Mouse (Mus musculus) heart, embryonic 11.5 days (tissue): ENCODE data around the gene Catip. TPM values are rescaled to one million over a fixed set of nuclear protein-coding genes. Genes with fewer than 3 reads are reported as not detected.

Experiments
- ATAC-seq: fragments of 200-750 bp; cut with Nextera tagmentation; replicated peaks from 2 replicates; pipeline ENCODE4 v1.8.0; 2017; ENCODE audit warnings: moderate library complexity; ENCODE audit not compliant: insufficient number of reproducible peaks, low FRiP score, low TSS enrichment
- H3K27ac ChIP-seq: fragments of 300-500 bp; sonication (generic); 2 replicates; pipeline ENCODE4 v1.5.1; 2014; ENCODE audit warnings: mild to moderate bottlenecking, low read depth, low read length
- H3K27me3 ChIP-seq: fragments of 300-500 bp; sonication (generic); 2 replicates; pipeline ENCODE4 v1.6.1; 2014; ENCODE audit warnings: mild to moderate bottlenecking, low read length, mixed read lengths; ENCODE audit not compliant: control insufficient read depth, insufficient read depth
- H3K36me3 ChIP-seq: fragments of 300-500 bp; sonication (generic); 2 replicates; pipeline ENCODE4 v1.6.1; 2014; ENCODE audit warnings: mild to moderate bottlenecking, low read length, moderate library complexity, mixed read lengths; ENCODE audit not compliant: control insufficient read depth, insufficient read depth
- H3K4me1 ChIP-seq: fragments of 300-500 bp; sonication (generic); 2 replicates; pipeline ENCODE4 v1.6.1; 2014; ENCODE audit warnings: low read length; ENCODE audit not compliant: control insufficient read depth, insufficient read depth
- H3K4me2 ChIP-seq: fragments of 300-500 bp; sonication (generic); 2 replicates; pipeline ENCODE4 v1.6.1; 2014; ENCODE audit warnings: mild to moderate bottlenecking, moderate library complexity
- H3K4me3 ChIP-seq: fragments of 300-500 bp; sonication (generic); 2 replicates; pipeline ENCODE4 v1.5.1; 2014; ENCODE audit warnings: low read depth, low read length
- H3K9ac ChIP-seq: fragments of 300-500 bp; sonication (generic); 2 replicates; pipeline ENCODE4 v1.6.1; 2014; ENCODE audit warnings: mild to moderate bottlenecking, low read depth, low read length, moderate library complexity
- H3K9me3 ChIP-seq: fragments of 300-500 bp; sonication (generic); replicated peaks from 2 replicates; pipeline ENCODE4 v1.6.1; 2016; ENCODE audit warnings: low read length; ENCODE audit not compliant: control insufficient read depth
- WGBS: fragments of 180-500 bp; shearing (Covaris S2); extraction: QIAGEN DNeasy Blood & Tissue Kit; methylation state at CpG from one replicate; pipeline ENCODE4 v1.1.7; 2014; ENCODE audit not compliant: insufficient replicate concordance; 5-methylcytosine and 5-hydroxymethylcytosine counted together
- polyA plus RNA-seq: library from polyadenylated mRNA; unstranded; fragments of >200 nt; fragmentation: Nextera tagmentation; extraction: Ambion mirVana; gene quantifications from 2 replicates; pipeline ENCODE4 v1.2.1, GENCODE M21; 2014

The Catip gene
- polyA plus RNA-seq, 1 experiment from 2014 or later, result 0.59 TPM

- H3K36me3 ChIP-seq, result no peaks in the 10 kb centered on the region
- no peaks in the 10 kb centered on the region for H3K27me3 ChIP-seq
- no peaks in the 10 kb centered on the region for H3K9me3 ChIP-seq
- peaks cover 4% of the 10 kb centered on the region for H3K4me1 ChIP-seq
- H3K4me3 ChIP-seq, result peak overlapping the region; percentile 43
- 0 out of 2 replicates have a peak, but pooled peaks have one; percentile 67 for ATAC-seq
- 7% methylated on average over 34 of the region's 34 CpGs for WGBS
- peak overlapping the region; percentile 73 for H3K4me2 ChIP-seq
- H3K9ac ChIP-seq, result peak overlapping the region; percentile 58
- no peak overlapping the region for H3K27ac ChIP-seq
These were observed 6.2 kb downstream of the Catip start for GRCm38 (mm10) chr1:74367886-74368645.

GRCm38 (mm10) chr1:74370040-74370439, 8.1 kb downstream of the Catip start:
- Histone ChIP-seq H3K27me3 (no peaks in the 10 kb centered on the region), H3K4me1 (peaks cover 4% of the 10 kb centered on the region), H3K27ac (no peak overlapping the region), H3K4me3 (no peak overlapping the region), H3K4me2 (no peak overlapping the region), H3K36me3 (no peaks in the 10 kb centered on the region), H3K9ac (no peak overlapping the region), H3K9me3 (no peaks in the 10 kb centered on the region)
- 43% methylated on average over 4 of the region's 4 CpGs for WGBS
- ATAC-seq, result no peak

GRCm38 (mm10) chr1:74373372-74373771, 11.5 kb downstream of the Catip start:
- H3K4me3 ChIP-seq, result no peak overlapping the region
- H3K4me1 ChIP-seq, result no peaks in the 10 kb centered on the region
- no peaks in the 10 kb centered on the region for H3K9me3 ChIP-seq
- no peak overlapping the region for H3K27ac ChIP-seq
- no peak overlapping the region for H3K4me2 ChIP-seq
- no peaks in the 10 kb centered on the region for H3K36me3 ChIP-seq
- ATAC-seq, result no peak
- 69% methylated on average over 4 of the region's 4 CpGs for WGBS
- no peak overlapping the region for H3K9ac ChIP-seq
- H3K27me3 ChIP-seq, result no peaks in the 10 kb centered on the region

- 71% methylated on average over 8 of the region's 8 CpGs for WGBS
- no peak within 1 kb of the TSS for H3K4me2 ChIP-seq
- H3K27me3 ChIP-seq, result no peaks in the 10 kb centered on the region
- no peak within 1 kb of the TSS for H3K27ac ChIP-seq
- no peak within 1 kb of the TSS for H3K9ac ChIP-seq
- ATAC-seq, result no peak
- H3K4me1 ChIP-seq, result no peaks in the 10 kb centered on the region
- H3K36me3 ChIP-seq, result no peaks in the 10 kb centered on the region
- no peak within 1 kb of the TSS for H3K4me3 ChIP-seq
- no peaks in the 10 kb centered on the region for H3K9me3 ChIP-seq
These were observed 13.1 kb downstream of the Catip start, which contains the start of gene Slc11a1 for GRCm38 (mm10) chr1:74374980-74375379. Gene Slc11a1, plus strand, starts transcription at chr1:74375195.

GRCm38 (mm10) chr1:74375561-74375960, 13.7 kb downstream of the Catip start:
- no peak overlapping the region for H3K9ac ChIP-seq

GRCm38 (mm10) chr1:74376396-74376795, 14.5 kb downstream of the Catip start:
- no peak overlapping the region for H3K4me2 ChIP-seq
- H3K27ac ChIP-seq, result no peak overlapping the region
- no peaks in the 10 kb centered on the region for H3K9me3 ChIP-seq
- no peak for ATAC-seq
- H3K9ac ChIP-seq, result no peak overlapping the region
- H3K27me3 ChIP-seq, result no peaks in the 10 kb centered on the region
- 79% methylated on average over 4 of the region's 4 CpGs for WGBS
- H3K4me1 ChIP-seq, result no peaks in the 10 kb centered on the region
- H3K4me3 ChIP-seq, result no peak overlapping the region
- no peaks in the 10 kb centered on the region for H3K36me3 ChIP-seq

More at GRCm38 (mm10) chr1:74375561-74375960, 13.7 kb downstream of the Catip start:
- no peak overlapping the region for H3K27ac ChIP-seq
- 75% methylated on average over 10 of the region's 10 CpGs for WGBS
- H3K9me3 ChIP-seq, result no peaks in the 10 kb centered on the region
- no peak overlapping the region for H3K4me3 ChIP-seq
- no peaks in the 10 kb centered on the region for H3K27me3 ChIP-seq
- ATAC-seq, result no peak
- H3K36me3 ChIP-seq, result no peaks in the 10 kb centered on the region
- H3K4me1 ChIP-seq, result no peaks in the 10 kb centered on the region
- H3K4me2 ChIP-seq, result no peak overlapping the region

GRCm38 (mm10) chr1:74379058-74379504, 17.2 kb downstream of the Catip start:
- WGBS, result 75% methylated on average over 7 of the region's 7 CpGs
- H3K4me1 ChIP-seq, result no peaks in the 10 kb centered on the region; the same call in 1 of the 2 replicates
- H3K4me2 ChIP-seq, result no peak overlapping the region
- no peak for ATAC-seq
- no peaks in the 10 kb centered on the region for H3K27me3 ChIP-seq
- no peaks in the 10 kb centered on the region for H3K36me3 ChIP-seq
- H3K4me3 ChIP-seq, result no peak overlapping the region
- H3K9me3 ChIP-seq, result no peaks in the 10 kb centered on the region
- H3K27ac ChIP-seq, result no peak overlapping the region
- H3K9ac ChIP-seq, result no peak overlapping the region

GRCm38 (mm10) chr1:74380484-74380883, 18.6 kb downstream of the Catip start:
- Histone ChIP-seq H3K36me3 (no peaks in the 10 kb centered on the region), H3K27me3 (no peaks in the 10 kb centered on the region), H3K27ac (no peak overlapping the region), H3K9me3 (no peaks in the 10 kb centered on the region), H3K9ac (no peak overlapping the region), H3K4me2 (no peak overlapping the region), H3K4me3 (no peak overlapping the region), H3K4me1 (no peaks in the 10 kb centered on the region; the same call in 1 of the 2 replicates)
- WGBS, result 80% methylated on average over 5 of the region's 5 CpGs
- ATAC-seq, result no peak

GRCm38 (mm10) chr1:74381588-74382021, 19.7 kb downstream of the Catip start:
- Histone ChIP-seq H3K27ac (no peak overlapping the region), H3K9ac (no peak overlapping the region), H3K27me3 (no peaks in the 10 kb centered on the region), H3K4me1 (no peaks in the 10 kb centered on the region; the same call in 1 of the 2 replicates), H3K9me3 (no peaks in the 10 kb centered on the region), H3K36me3 (no peaks in the 10 kb centered on the region), H3K4me3 (no peak overlapping the region), H3K4me2 (no peak overlapping the region)
- no peak for ATAC-seq
- WGBS, result 83% methylated on average over 10 of the region's 10 CpGs
